Mouse (Mus musculus): ENCODE data around the gene Gtf2a2.

Gtf2a2 gene

DNA sequence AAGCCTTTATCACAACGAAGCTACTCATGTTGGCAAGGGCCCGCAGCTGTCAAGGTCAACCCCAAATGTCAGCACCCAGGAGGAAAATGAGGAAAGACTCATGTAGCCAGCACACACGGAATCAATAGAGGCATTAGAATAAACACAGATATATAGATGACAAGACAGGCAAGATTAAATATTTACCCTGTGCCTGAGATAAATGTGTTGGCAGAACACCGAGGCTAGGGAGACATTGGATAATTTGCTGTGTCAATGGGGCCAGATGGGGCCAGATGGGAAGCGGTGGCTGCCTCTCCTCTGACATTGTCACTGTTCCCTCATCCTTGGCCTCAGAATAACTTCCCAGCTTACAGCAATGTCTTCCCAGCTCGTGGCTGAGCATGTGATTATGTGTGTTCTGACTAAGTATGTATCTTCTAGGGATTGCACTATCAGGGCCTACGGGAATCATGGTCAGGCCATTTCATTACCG, 57.6 kb downstream of the Gtf2a2 start:
- no peak for DNase-seq

DNA sequence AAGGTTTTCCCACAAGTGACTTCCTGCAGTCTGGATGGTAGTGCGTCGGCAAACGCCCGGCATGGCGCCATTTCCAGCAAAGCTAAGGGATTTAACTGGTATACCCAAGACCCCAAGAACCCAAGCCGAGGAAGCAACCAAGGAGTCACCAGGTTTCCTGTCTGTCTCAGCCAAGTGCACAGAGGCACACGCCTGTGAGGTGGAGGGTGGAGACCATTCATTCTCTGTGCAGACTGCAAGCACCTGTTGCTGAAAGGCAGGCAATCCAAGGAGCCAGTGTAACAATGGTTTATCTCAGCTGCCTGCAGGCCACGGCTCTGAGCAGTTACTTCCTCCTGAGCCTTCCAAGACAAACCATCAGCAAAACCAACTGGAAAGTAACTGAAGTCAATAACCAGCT, 60.0 kb downstream of the Gtf2a2 start:
- no peak for DNase-seq

Measured in cerebellum, postnatal 36 days (tissue).